Mouse (Mus musculus) ES-E14 (cell line): Measurements from ENCODE around the gene Gm17581. TPM values are rescaled to one million over a fixed set of nuclear protein-coding genes. Genes with fewer than 3 reads are reported as not detected.
"Not testable (repeated sequence)": the region's sequence is repeated elsewhere in the genome, so short reads cannot be mapped to it uniquely, and the experiment has no call there.

Experiments
- DNase-seq: peaks from one replicate; pipeline ENCODE4 v3.0.0-alpha.2; 2013; ENCODE audit warnings: low read depth, low spot score
- H3K27ac ChIP-seq: 2 replicates; pipeline ENCODE4 v1.5.1; 2012; ENCODE audit warnings: low read depth, mild to moderate bottlenecking, low read length, moderate library complexity, mixed read lengths; ENCODE audit not compliant: poor library complexity, insufficient read depth, severe bottlenecking
- H3K36me3 ChIP-seq: 2 replicates; pipeline ENCODE4 v1.6.1; 2012; ENCODE audit warnings: mild to moderate bottlenecking, low read length, moderate library complexity, mixed read lengths; ENCODE audit not compliant: control insufficient read depth, poor library complexity, insufficient read depth, severe bottlenecking
- H3K4me1 ChIP-seq, 2 experiments: fragments of 150-350 bp in 1 of 2; sonication (generic) in 1 of 2; 2 replicates each; pipeline ENCODE4 v1.6.1; 2012; ENCODE audit warnings: low read length in 2 of 2, mild to moderate bottlenecking in 1 of 2, mixed read lengths in 1 of 2; ENCODE audit not compliant: control insufficient read depth in 2 of 2, insufficient read depth in 2 of 2, poor library complexity in 1 of 2
- H3K4me3 ChIP-seq, 2 experiments: fragments of 150-350 bp in 1 of 2; sonication (generic) in 1 of 2; 2 replicates each; pipeline ENCODE4 v1.5.1; 2012; ENCODE audit warnings: low read length in 2 of 2, low read depth in 1 of 2, mild to moderate bottlenecking in 1 of 2, mixed read lengths in 1 of 2; ENCODE audit not compliant: insufficient read depth in 1 of 2, poor library complexity in 1 of 2, severe bottlenecking in 1 of 2
- H3K9ac ChIP-seq: 2 replicates; pipeline ENCODE4 v1.6.1; 2012; ENCODE audit warnings: low read depth, mild to moderate bottlenecking, low read length, mixed read lengths; ENCODE audit not compliant: poor library complexity, insufficient read depth, severe bottlenecking
- H3K9me3 ChIP-seq: fragments of 150-350 bp; sonication (generic); 2 replicates; pipeline ENCODE4 v1.6.1; 2012; ENCODE audit warnings: low read depth, mild to moderate bottlenecking, low read length; ENCODE audit not compliant: control insufficient read depth, insufficient read depth
- CHD2 ChIP-seq: IDR thresholded peaks from 2 replicates; pipeline ENCODE4 v1.6.1; 2014; ENCODE audit warnings: mild to moderate bottlenecking, low read depth, low read length, inconsistent platforms
- HCFC1 ChIP-seq: IDR thresholded peaks from 2 replicates; pipeline ENCODE4 v1.6.1; 2012; ENCODE audit warnings: low read length, inconsistent platforms, borderline replicate concordance; ENCODE audit not compliant: insufficient read depth
- MAFK ChIP-seq: IDR thresholded peaks from 2 replicates; pipeline ENCODE4 v1.6.1; 2014; ENCODE audit warnings: mild to moderate bottlenecking, low read depth, low read length, inconsistent platforms; ENCODE audit not compliant: insufficient read depth
- ZC3H11A ChIP-seq: IDR thresholded peaks from 2 replicates; pipeline ENCODE4 v1.6.1; 2012; ENCODE audit warnings: low read depth, mild to moderate bottlenecking, inconsistent platforms, low read length, borderline replicate concordance
- ZNF384 ChIP-seq: IDR thresholded peaks from 2 replicates; pipeline ENCODE4 v1.6.1; 2012; ENCODE audit warnings: low read depth, low read length, inconsistent platforms
- in situ Hi-C, 2 experiments: fragments of 600-800 bp; cut with MboI; formaldehyde crosslinking; loops; one replicate each; pipeline ENCODE4 v1.15.1; 2025; ENCODE audit warnings: low sequenced_read_pairs in 2 of 2, inconsistent platforms in 1 of 2; ENCODE audit not compliant: unreplicated experiment in 2 of 2
- total RNA-seq: library from RNA; depleted of rRNA; stranded (reverse); fragments of 300-350 nt; gene quantifications from 2 replicates; pipeline ENCODE4 v1.2.3, GENCODE M21; 2012; rRNA removed

Gm17581 gene
- not detected in 2 replicates for total RNA-seq

DNA sequence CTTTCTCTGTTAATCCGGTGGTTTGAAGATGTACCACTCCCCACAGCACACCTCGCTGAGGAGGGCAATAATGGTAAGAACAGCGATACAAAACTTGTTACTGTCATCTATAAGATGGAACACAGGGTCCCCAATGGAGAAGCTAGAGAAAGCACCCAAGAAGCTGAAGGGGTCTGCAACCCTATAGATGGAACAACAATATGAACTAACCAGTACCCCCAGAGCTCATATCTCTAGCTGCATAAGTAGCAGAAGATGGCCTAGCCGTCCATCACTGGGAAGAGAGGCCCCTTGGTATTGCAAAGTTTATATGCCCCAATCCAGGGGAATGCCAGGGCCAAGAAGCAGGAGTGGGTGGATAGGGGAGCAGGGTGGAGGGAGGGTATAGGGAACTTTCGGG, at the start of gene Gm17581:
Gm17581 (minus strand) TSS at position 101 of the 400 bp plus-strand sequence.
- H3K4me1 ChIP-seq, result peaks cover 4 to 11% of the 10 kb centered on the region in 2 experiments; a peak in 3 of 4 replicates
- H3K4me3 ChIP-seq, H3K27ac ChIP-seq, H3K9me3 ChIP-seq, H3K9ac ChIP-seq, DNase-seq, in situ Hi-C loops, H3K36me3 ChIP-seq: not testable (repeated sequence)

DNA sequence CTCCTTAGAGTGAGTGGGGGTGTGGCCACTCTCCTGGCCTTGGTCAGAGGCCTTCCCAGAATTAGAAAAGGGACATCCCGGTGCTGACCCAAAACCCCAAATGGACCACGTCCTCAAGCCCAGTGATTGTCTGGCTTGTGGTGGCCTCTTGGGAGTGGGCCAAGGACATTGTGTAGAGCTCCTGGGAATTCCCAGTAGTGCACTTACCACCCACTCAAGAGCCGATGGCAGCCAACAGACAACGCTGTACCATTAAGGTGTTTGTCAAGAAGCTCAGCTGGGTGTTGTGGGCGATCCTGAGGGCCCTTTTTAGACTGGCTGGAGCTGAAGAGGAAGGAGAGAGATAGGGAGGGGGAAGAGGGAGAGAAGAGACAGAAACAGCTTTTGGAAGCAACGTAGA, 48.9 kb upstream of the Gm17581 start:
- DNase-seq, result no peak
- no peak overlapping the region for H3K4me3 ChIP-seq
- H3K9ac ChIP-seq, result no peak overlapping the region
- H3K36me3 ChIP-seq, result no peaks in the 10 kb centered on the region
- H3K4me1 ChIP-seq, result no peaks in the 10 kb centered on the region
- no peak overlapping the region for H3K27ac ChIP-seq
- H3K9me3 ChIP-seq, result no peaks in the 10 kb centered on the region
- no peak for TF ChIP-seq HCFC1
- no peak for TF ChIP-seq ZC3H11A
- no peak for TF ChIP-seq MAFK
- no peak for TF ChIP-seq CHD2
- no peak for TF ChIP-seq ZNF384
- in situ Hi-C loops, result no loop called here

DNA sequence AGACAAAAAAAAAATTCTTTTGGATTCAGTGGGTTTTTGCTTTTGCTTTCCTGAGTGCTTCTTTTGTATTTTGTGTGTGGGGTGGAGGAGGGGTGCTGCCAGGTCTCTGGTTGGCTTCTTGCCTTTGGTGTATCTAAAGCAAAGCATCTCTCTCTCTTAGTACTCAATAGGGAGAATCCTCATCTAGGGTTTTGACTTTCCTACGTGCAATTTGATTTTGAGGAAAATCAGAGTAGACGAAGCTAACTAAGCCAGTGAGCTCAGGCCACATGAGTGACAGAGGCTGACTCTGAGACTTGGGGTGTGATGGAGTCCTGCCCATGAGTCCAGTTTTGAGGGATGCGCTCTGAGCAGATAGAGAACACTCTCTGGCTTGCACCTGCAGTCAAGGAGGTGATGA, 43.8 kb upstream of the Gm17581 start:
- DNase-seq, result no peak
- no peak overlapping the region for H3K4me3 ChIP-seq
- in situ Hi-C loops, result loop anchor here in 1 of 2 experiments (10.0 kb wide), 1 partner anchor 275 kb away; no protein-coding TSS in a partner anchor

DNA sequence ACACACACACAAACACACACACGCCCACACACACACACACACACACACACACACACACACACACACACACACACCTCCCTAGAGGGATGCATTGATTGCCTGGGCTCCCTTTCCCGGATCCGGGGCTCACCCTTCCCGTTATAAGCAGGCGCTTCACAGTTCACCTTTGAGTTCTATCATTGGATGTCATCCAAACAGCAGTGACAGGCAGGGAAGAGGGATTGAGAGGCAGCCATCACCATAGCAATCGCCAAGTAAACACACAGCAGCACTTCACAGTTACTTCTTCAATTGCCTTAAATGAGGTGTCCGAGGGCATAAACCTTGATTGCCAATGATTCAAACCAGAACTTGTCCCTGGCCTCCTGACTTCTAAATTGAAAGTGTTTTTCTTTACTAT, 43.4 kb upstream of the Gm17581 start:
- no peak for DNase-seq
- no peak overlapping the region for H3K9ac ChIP-seq
- no peaks in the 10 kb centered on the region for H3K36me3 ChIP-seq
- H3K9me3 ChIP-seq, result no peaks in the 10 kb centered on the region
- H3K4me1 ChIP-seq, result peaks cover 0 to 4% of the 10 kb centered on the region in 2 experiments; a peak in 1 of 4 replicates
- TF ChIP-seq ZC3H11A, result no peak
- TF ChIP-seq CHD2, result no peak
- no peak for TF ChIP-seq ZNF384
- TF ChIP-seq MAFK, result no peak
- TF ChIP-seq HCFC1, result no peak
- in situ Hi-C loops, result loop anchor here in 1 of 2 experiments (10.0 kb wide), 1 partner anchor 274 kb away; no protein-coding TSS in a partner anchor
- no peak overlapping the region for H3K27ac ChIP-seq
- no peak overlapping the region for H3K4me3 ChIP-seq

More for the DNA sequence above, 43.8 kb upstream of the Gm17581 start:
- no peaks in the 10 kb centered on the region for H3K36me3 ChIP-seq
- H3K27ac ChIP-seq, result no peak overlapping the region
- no peak overlapping the region for H3K9ac ChIP-seq
- no peaks in the 10 kb centered on the region for H3K9me3 ChIP-seq
- peaks cover 0 to 4% of the 10 kb centered on the region in 2 experiments; a peak in 1 of 4 replicates for H3K4me1 ChIP-seq
- TF ChIP-seq MAFK (no peak), ZC3H11A (no peak), ZNF384 (no peak), CHD2 (no peak), HCFC1 (no peak)

DNA sequence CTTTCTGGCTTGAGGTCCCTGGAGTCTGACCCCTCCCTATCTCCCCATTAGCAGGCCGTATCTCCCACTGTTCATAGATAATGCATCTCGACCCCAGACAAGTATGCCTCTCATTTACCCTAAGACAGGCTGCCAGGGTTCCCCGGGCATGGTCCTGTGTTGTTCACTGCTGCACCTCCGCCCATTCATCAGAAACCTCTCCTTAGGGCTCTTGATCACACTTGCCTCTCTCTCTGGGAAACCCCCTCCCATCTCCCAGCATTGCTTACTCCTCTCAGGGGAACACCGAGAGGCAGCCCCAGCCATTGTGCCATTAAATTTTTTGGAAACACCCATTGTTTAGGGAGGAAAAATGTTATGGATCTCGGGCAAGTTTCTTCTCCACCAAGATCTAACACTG, 42.3 kb upstream of the Gm17581 start:
- no peak overlapping the region for H3K9ac ChIP-seq
- no peaks in the 10 kb centered on the region for H3K9me3 ChIP-seq
- no peak overlapping the region for H3K27ac ChIP-seq
- no peak for TF ChIP-seq ZC3H11A
- TF ChIP-seq ZNF384, result no peak
- H3K4me3 ChIP-seq, result no peak overlapping the region
- DNase-seq, result no peak
- no peaks in the 10 kb centered on the region for H3K36me3 ChIP-seq
- in situ Hi-C loops, result loop anchor here in 1 of 2 experiments (10.0 kb wide), 1 partner anchor 273 kb away; no protein-coding TSS in a partner anchor
- H3K4me1 ChIP-seq, result peaks cover 0 to 4% of the 10 kb centered on the region in 2 experiments; a peak in 1 of 4 replicates
